Mouse (Mus musculus): Measurements from ENCODE around the gene Kmt5c. TPM values are rescaled to one million over a fixed set of nuclear protein-coding genes. Genes with fewer than 3 reads are reported as not detected.

Kmt5c gene
- polyA plus RNA-seq, 1 experiment from 2014 or later, result 64.3 TPM

DNA sequence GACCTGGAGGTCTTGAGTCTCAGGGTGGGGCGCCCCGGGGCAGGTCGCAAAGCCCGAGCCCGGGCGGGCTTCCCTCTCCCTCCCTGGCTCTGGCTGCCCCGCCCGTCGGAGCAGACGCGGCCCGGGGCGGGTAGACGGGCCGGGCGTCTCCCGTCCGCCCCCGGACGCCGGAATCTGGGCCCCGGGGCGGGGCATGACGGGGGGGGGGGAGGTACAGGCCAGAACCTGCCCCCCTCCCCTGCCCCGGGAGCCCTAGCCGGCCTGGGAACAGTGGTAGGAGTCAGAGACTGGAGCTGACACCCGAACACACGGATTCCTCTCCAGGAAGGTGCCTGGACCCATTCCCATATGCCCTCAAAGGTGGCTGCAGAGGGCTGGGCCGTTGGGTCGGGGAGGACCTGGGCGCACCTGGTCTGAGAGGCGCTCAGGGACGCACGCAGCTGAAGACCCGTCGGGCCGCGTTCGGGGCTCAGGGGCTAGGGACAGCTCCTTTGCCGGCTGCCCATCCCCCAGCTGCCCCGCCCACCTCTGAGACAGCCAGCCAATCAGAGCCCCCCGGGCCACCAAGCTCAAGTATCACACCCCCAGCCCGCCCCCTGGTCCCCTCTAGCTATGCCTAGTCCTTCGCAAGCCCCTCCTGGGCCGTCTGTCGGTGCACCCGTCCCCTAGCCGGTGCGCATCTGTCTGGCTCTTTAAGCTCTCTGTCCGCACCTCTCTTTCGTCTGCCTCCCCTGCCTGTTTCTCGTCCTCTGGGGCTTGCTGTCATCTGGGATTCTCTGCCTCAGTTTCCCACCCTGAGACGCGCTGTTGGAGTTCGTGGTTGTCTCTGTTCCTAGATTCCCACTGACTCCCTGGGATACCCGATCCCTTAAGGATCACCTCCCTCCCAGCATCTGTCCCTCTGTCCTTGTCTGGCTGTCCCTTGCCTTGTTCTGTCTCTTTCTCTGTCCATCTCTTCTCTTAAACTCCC lies 37.2 kb downstream of the Kmt5c start:
- Histone ChIP-seq H3K9ac (ENCODE audit: low read depth, low read length) (peak overlapping the region; percentile 21; the same call in 1 of the 2 replicates), H3K27me3 (ENCODE audit: control insufficient read depth, insufficient read depth, low read length) (peaks cover 40% of the 10 kb centered on the region), H3K4me2 (replicated peaks; ENCODE audit: low read depth, low read length) (peak overlapping the region; percentile 36), H3K9me3 (ENCODE audit: control insufficient read depth, low read length) (no peaks in the 10 kb centered on the region), H3K36me3 (ENCODE audit: control insufficient read depth, insufficient read depth, low read length) (no peaks in the 10 kb centered on the region), H3K4me1 (replicated peaks; ENCODE audit: control insufficient read depth, insufficient read depth, low read length) (peaks cover 3% of the 10 kb centered on the region; the same call in 1 of the 2 replicates), H3K27ac (ENCODE audit: low read depth, low read length) (no peak overlapping the region), H3K4me3 (ENCODE audit: low read depth, low read length) (peak overlapping the region; percentile 16)
- ATAC-seq (ENCODE audit: low FRiP score) (peak; percentile 86), DNase-seq (ENCODE audit: low spot score) (peak; percentile 78)
- WGBS, result 1% methylated on average over 45 of the region's 56 CpGs

DNA sequence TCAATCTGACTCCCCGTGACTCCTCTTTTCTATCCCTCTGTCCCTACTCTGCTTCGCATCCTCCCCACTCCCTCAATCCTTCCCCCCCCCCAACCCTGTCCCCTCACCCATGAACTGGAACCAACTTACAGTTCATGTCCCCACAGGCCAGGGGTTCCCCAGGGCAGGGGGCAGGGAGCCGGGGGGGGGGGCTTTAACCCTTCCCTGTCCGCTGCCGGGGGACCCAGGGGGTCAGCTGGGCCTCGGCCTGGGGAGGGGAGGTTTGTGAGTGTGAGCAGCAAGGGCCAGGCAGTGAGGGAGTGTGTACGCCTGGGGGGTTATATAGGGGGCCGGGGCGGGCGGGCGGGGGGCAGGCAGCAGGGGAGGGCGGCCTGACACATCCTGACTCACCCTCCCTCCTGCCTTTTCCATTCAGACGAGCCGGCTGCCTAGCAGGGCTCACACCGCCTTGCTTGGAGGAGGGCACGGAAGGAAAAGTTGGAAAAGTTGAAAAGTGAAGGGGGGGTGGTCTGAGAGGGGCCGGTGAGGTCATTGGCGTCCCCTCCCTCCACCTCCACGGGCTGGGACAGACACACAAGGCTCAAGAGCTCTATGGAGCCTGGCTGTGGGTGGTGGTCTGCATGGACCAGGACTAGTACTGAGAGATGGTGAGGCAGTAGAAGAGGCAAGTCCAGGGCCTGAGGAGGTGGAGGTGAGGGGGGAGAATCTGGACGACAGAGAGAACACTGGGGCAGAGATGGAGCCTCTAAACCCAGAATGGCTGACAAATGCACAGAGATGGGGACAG lies 38.1 kb downstream of the Kmt5c start:
- Histone ChIP-seq H3K36me3 (ENCODE audit: control insufficient read depth, insufficient read depth, low read length) (no peaks in the 10 kb centered on the region), H3K4me2 (replicated peaks; ENCODE audit: low read depth, low read length) (no peak overlapping the region), H3K9ac (ENCODE audit: low read depth, low read length) (no peak overlapping the region), H3K9me3 (ENCODE audit: control insufficient read depth, low read length) (no peaks in the 10 kb centered on the region), H3K27me3 (ENCODE audit: control insufficient read depth, insufficient read depth, low read length) (peaks cover 40% of the 10 kb centered on the region), H3K27ac (ENCODE audit: low read depth, low read length) (no peak overlapping the region), H3K4me3 (ENCODE audit: low read depth, low read length) (no peak overlapping the region), H3K4me1 (replicated peaks; ENCODE audit: control insufficient read depth, insufficient read depth, low read length) (peaks cover 3% of the 10 kb centered on the region; the same call in 1 of the 2 replicates)
- DNase-seq (ENCODE audit: low spot score), result no peak
- WGBS, result 6% methylated on average over 17 of the region's 20 CpGs
- ATAC-seq (ENCODE audit: low FRiP score), result 0 out of 2 replicates have a peak, but pooled peaks have one; percentile 11

DNA sequence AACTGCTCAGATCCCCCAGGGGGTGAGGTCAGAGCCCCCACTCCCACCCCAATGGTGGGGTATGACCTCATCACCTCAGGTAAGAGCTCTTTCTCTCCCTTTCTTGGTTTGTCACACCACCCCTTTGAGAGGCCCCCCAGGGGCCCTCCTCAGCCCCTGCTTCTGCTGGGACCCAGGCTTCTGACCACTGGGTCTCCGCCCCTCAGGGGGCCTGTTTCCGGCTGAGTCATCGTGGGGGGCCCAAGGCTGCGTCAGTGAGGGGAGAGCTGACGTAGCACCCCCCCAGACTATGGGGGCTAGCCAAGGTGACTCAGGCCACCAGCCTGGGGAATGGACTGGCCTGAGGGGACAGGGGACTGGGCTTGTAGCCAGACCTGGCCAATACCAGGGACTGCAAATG lies 40.0 kb downstream of the Kmt5c start:
- H3K27me3 ChIP-seq (ENCODE audit: control insufficient read depth, insufficient read depth, low read length), result peaks cover 40% of the 10 kb centered on the region
- ATAC-seq (ENCODE audit: low FRiP score) (no peak), DNase-seq (ENCODE audit: low spot score) (no peak)
- H3K4me2 ChIP-seq (replicated peaks; ENCODE audit: low read depth, low read length), result no peak overlapping the region
- no peak overlapping the region for H3K9ac ChIP-seq (ENCODE audit: low read depth, low read length)
- H3K4me1 ChIP-seq (replicated peaks; ENCODE audit: control insufficient read depth, insufficient read depth, low read length), result peaks cover 3% of the 10 kb centered on the region; the same call in 1 of the 2 replicates
- WGBS, result 29% methylated on average over 3 of the region's 5 CpGs
- H3K27ac ChIP-seq (ENCODE audit: low read depth, low read length), result no peak overlapping the region
- H3K36me3 ChIP-seq (ENCODE audit: control insufficient read depth, insufficient read depth, low read length), result no peaks in the 10 kb centered on the region
- no peaks in the 10 kb centered on the region for H3K9me3 ChIP-seq (ENCODE audit: control insufficient read depth, low read length)
- no peak overlapping the region for H3K4me3 ChIP-seq (ENCODE audit: low read depth, low read length)

DNA sequence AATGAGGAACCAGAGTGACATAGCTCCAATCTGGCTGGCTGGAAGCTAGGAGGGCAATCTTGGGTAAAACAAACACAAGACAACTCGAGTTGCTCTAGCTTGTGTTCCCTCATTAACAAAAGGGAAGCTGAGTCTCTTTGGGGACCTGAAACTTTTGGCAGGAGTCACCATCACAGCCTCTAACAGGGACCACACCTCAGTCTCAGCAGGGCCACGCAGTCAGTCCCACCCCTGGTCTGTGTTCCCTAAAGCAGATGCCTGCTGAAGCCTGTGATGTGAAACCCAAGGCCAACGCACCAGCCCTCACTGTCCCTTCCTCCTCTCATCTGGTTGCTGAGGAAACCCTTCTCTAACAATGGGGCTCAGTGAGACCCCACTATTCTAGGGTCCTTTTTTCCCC lies 42.2 kb downstream of the Kmt5c start:
- no peaks in the 10 kb centered on the region for H3K4me1 ChIP-seq (replicated peaks; ENCODE audit: control insufficient read depth, insufficient read depth, low read length)
- no peak overlapping the region for H3K4me3 ChIP-seq (ENCODE audit: low read depth, low read length)
- DNase-seq (ENCODE audit: low spot score) (no peak), ATAC-seq (ENCODE audit: low FRiP score) (no peak)
- H3K9me3 ChIP-seq (ENCODE audit: control insufficient read depth, low read length), result no peaks in the 10 kb centered on the region
- WGBS, result 56% methylated on average over 3 of the region's 3 CpGs
- no peak overlapping the region for H3K27ac ChIP-seq (ENCODE audit: low read depth, low read length)
- no peak overlapping the region for H3K4me2 ChIP-seq (replicated peaks; ENCODE audit: low read depth, low read length)
- no peak overlapping the region for H3K9ac ChIP-seq (ENCODE audit: low read depth, low read length)
- H3K27me3 ChIP-seq (ENCODE audit: control insufficient read depth, insufficient read depth, low read length), result peaks cover 21% of the 10 kb centered on the region
- no peaks in the 10 kb centered on the region for H3K36me3 ChIP-seq (ENCODE audit: control insufficient read depth, insufficient read depth, low read length)

DNA sequence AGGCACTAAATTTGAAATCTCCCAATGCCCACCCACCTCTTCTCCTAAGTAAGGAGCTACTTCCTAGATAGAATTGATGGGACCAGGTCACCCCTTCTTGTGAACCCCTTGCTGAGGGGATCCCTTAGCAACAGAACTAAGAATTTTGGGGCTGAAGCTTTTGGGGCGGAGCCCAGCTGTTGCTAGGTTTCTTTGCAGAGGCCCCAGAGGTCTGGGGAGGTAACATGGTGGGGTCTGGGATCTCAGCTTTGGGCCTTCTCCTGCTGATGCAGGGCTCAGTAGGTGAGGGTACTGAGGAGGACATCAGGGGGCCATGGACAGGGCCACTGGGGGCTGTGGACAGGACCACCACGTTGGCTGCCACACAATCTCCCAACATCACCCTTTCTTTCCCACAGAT lies 42.8 kb downstream of the Kmt5c start, which contains the start of the genes Il11 and Tmem190:
Gene Il11 (minus strand): TSS at position 101 of the 400 bp plus-strand sequence.
Gene Tmem190 (plus strand): TSS at position 179 of the 400 bp plus-strand sequence.
- Histone ChIP-seq H3K4me3 (ENCODE audit: low read depth, low read length) (no peak within 1 kb of the TSS), H3K9me3 (ENCODE audit: control insufficient read depth, low read length) (no peaks in the 10 kb centered on the region), H3K27me3 (ENCODE audit: control insufficient read depth, insufficient read depth, low read length) (peaks cover 14% of the 10 kb centered on the region), H3K4me2 (replicated peaks; ENCODE audit: low read depth, low read length) (no peak within 1 kb of the TSS), H3K36me3 (ENCODE audit: control insufficient read depth, insufficient read depth, low read length) (no peaks in the 10 kb centered on the region), H3K27ac (ENCODE audit: low read depth, low read length) (no peak within 1 kb of the TSS), H3K9ac (ENCODE audit: low read depth, low read length) (no peak within 1 kb of the TSS), H3K4me1 (replicated peaks; ENCODE audit: control insufficient read depth, insufficient read depth, low read length) (no peaks in the 10 kb centered on the region)
- ATAC-seq (ENCODE audit: low FRiP score) (no peak), DNase-seq (ENCODE audit: low spot score) (no peak)
- WGBS, result 75% methylated on average over 2 of the region's 2 CpGs

GRCm38 (mm10) chr7:4783667-4784268 lies 43.9 kb downstream of the Kmt5c start:
- Histone ChIP-seq H3K4me2 (replicated peaks; ENCODE audit: low read depth, low read length) (no peak overlapping the region), H3K9me3 (ENCODE audit: control insufficient read depth, low read length) (no peaks in the 10 kb centered on the region), H3K4me1 (replicated peaks; ENCODE audit: control insufficient read depth, insufficient read depth, low read length) (no peaks in the 10 kb centered on the region), H3K27ac (ENCODE audit: low read depth, low read length) (no peak overlapping the region), H3K4me3 (ENCODE audit: low read depth, low read length) (no peak overlapping the region), H3K36me3 (ENCODE audit: control insufficient read depth, insufficient read depth, low read length) (no peaks in the 10 kb centered on the region), H3K27me3 (ENCODE audit: control insufficient read depth, insufficient read depth, low read length) (peaks cover 5% of the 10 kb centered on the region), H3K9ac (ENCODE audit: low read depth, low read length) (no peak overlapping the region)
- ATAC-seq (ENCODE audit: low FRiP score) (no peak), DNase-seq (ENCODE audit: low spot score) (no peak)
- WGBS, result 79% methylated on average over 14 of the region's 14 CpGs

GRCm38 (mm10) chr7:4788499-4789435 lies 48.9 kb downstream of the Kmt5c start:
- H3K27ac ChIP-seq (ENCODE audit: low read depth, low read length), result no peak overlapping the region
- H3K27me3 ChIP-seq (ENCODE audit: control insufficient read depth, insufficient read depth, low read length), result peaks cover 6% of the 10 kb centered on the region; the same call in 1 of the 2 replicates
- no peaks in the 10 kb centered on the region for H3K4me1 ChIP-seq (replicated peaks; ENCODE audit: control insufficient read depth, insufficient read depth, low read length)
- no peaks in the 10 kb centered on the region for H3K9me3 ChIP-seq (ENCODE audit: control insufficient read depth, low read length)
- DNase-seq (ENCODE audit: low spot score), result peak; percentile 78
- ATAC-seq (ENCODE audit: low FRiP score), result peak; percentile 55
- H3K4me3 ChIP-seq (ENCODE audit: low read depth, low read length), result peak overlapping the region; percentile 45
- no peaks in the 10 kb centered on the region for H3K36me3 ChIP-seq (ENCODE audit: control insufficient read depth, insufficient read depth, low read length)
- 2% methylated on average over 58 of the region's 64 CpGs for WGBS
- peak overlapping the region; percentile 84 for H3K4me2 ChIP-seq (replicated peaks; ENCODE audit: low read depth, low read length)
- peak overlapping the region; percentile 78 for H3K9ac ChIP-seq (ENCODE audit: low read depth, low read length)
